Mouse (Mus musculus): ENCODE data around the gene Myadml2. TPM values are rescaled to one million over a fixed set of nuclear protein-coding genes. Genes with fewer than 3 reads are reported as not detected.

Gene Myadml2
- polyA plus RNA-seq, 2 experiments: 0.60 to 1.6 TPM

GRCm38 (mm10) chr11:120613976-120614375 is 34.0 kb downstream of the Myadml2 start:
- peaks cover 63% of the 10 kb centered on the region for H3K36me3 ChIP-seq (ENCODE audit: control insufficient read depth, insufficient read depth, low read length)
- no peak overlapping the region for H3K4me3 ChIP-seq (replicated peaks; ENCODE audit: low read length)
- H3K27me3 ChIP-seq (ENCODE audit: control insufficient read depth, insufficient read depth, low read length): peaks cover 1% of the 10 kb centered on the region
- H3K27ac ChIP-seq (replicated peaks; ENCODE audit: low read depth, low read length): no peak overlapping the region
- no peak overlapping the region for H3K4me2 ChIP-seq (replicated peaks; ENCODE audit: low read depth, low read length, severe bottlenecking)
- WGBS: 85% methylated on average over 8 of the region's 8 CpGs
- H3K9me3 ChIP-seq (ENCODE audit: control insufficient read depth, low read length): no peaks in the 10 kb centered on the region
- TF ChIP-seq POLR2A (IDR thresholded peaks at IDR 0.05; ENCODE audit: borderline replicate concordance, extremely low read depth, insufficient read depth, insufficient read length): no peak
- no peak overlapping the region for H3K9ac ChIP-seq (ENCODE audit: low read depth, low read length, severe bottlenecking)
- ATAC-seq (ENCODE audit: low FRiP score, low read depth): no peak
- H3K4me1 ChIP-seq (ENCODE audit: control insufficient read depth, insufficient read depth, low read length): peaks cover 11% of the 10 kb centered on the region
- DNase-seq (ENCODE audit: low spot score): no peak

GRCm38 (mm10) chr11:120613481-120613972 is 34.4 kb downstream of the Myadml2 start:
- peaks cover 59% of the 10 kb centered on the region for H3K36me3 ChIP-seq (ENCODE audit: control insufficient read depth, insufficient read depth, low read length)
- peaks cover 12% of the 10 kb centered on the region for H3K4me1 ChIP-seq (ENCODE audit: control insufficient read depth, insufficient read depth, low read length)
- H3K9me3 ChIP-seq (ENCODE audit: control insufficient read depth, low read length): no peaks in the 10 kb centered on the region
- peaks cover 6% of the 10 kb centered on the region for H3K27me3 ChIP-seq (ENCODE audit: control insufficient read depth, insufficient read depth, low read length)
- 90% methylated on average over 10 of the region's 10 CpGs for WGBS
- ATAC-seq (ENCODE audit: low FRiP score, low read depth): no peak
- no peak for DNase-seq (ENCODE audit: low spot score)
- no peak for TF ChIP-seq POLR2A (IDR thresholded peaks at IDR 0.05; ENCODE audit: borderline replicate concordance, extremely low read depth, insufficient read depth, insufficient read length)
- no peak overlapping the region for H3K4me2 ChIP-seq (replicated peaks; ENCODE audit: low read depth, low read length, severe bottlenecking)
- no peak overlapping the region for H3K4me3 ChIP-seq (replicated peaks; ENCODE audit: low read length)
- no peak overlapping the region for H3K9ac ChIP-seq (ENCODE audit: low read depth, low read length, severe bottlenecking)
- no peak overlapping the region for H3K27ac ChIP-seq (replicated peaks; ENCODE audit: low read depth, low read length)

- Histone ChIP-seq H3K27me3 (ENCODE audit: control insufficient read depth, insufficient read depth, low read length) (peaks cover 6% of the 10 kb centered on the region), H3K36me3 (ENCODE audit: control insufficient read depth, insufficient read depth, low read length) (peaks cover 56% of the 10 kb centered on the region), H3K4me3 (replicated peaks; ENCODE audit: low read length) (no peak overlapping the region), H3K9me3 (ENCODE audit: control insufficient read depth, low read length) (no peaks in the 10 kb centered on the region), H3K9ac (ENCODE audit: low read depth, low read length, severe bottlenecking) (no peak overlapping the region), H3K4me1 (ENCODE audit: control insufficient read depth, insufficient read depth, low read length) (peaks cover 20% of the 10 kb centered on the region), H3K27ac (replicated peaks; ENCODE audit: low read depth, low read length) (no peak overlapping the region), H3K4me2 (replicated peaks; ENCODE audit: low read depth, low read length, severe bottlenecking) (no peak overlapping the region)
- TF ChIP-seq POLR2A (IDR thresholded peaks at IDR 0.05; ENCODE audit: borderline replicate concordance, extremely low read depth, insufficient read depth, insufficient read length): no peak
- peak; percentile 46 for DNase-seq (ENCODE audit: low spot score)
- 28% methylated on average over 6 of the region's 6 CpGs for WGBS
- ATAC-seq (ENCODE audit: low FRiP score, low read depth): no peak
These were observed 35.2 kb downstream of the Myadml2 start for GRCm38 (mm10) chr11:120612763-120613162.

GRCm38 (mm10) chr11:120610477-120611046 is 37.4 kb downstream of the Myadml2 start:
- H3K36me3 ChIP-seq (ENCODE audit: control insufficient read depth, insufficient read depth, low read length): peaks cover 67% of the 10 kb centered on the region
- peaks cover 6% of the 10 kb centered on the region for H3K27me3 ChIP-seq (ENCODE audit: control insufficient read depth, insufficient read depth, low read length)
- H3K4me1 ChIP-seq (ENCODE audit: control insufficient read depth, insufficient read depth, low read length): peaks cover 9% of the 10 kb centered on the region; the same call in 1 of the 2 replicates
- no peak overlapping the region for H3K9ac ChIP-seq (ENCODE audit: low read depth, low read length, severe bottlenecking)
- no peak overlapping the region for H3K4me3 ChIP-seq (replicated peaks; ENCODE audit: low read length)
- TF ChIP-seq POLR2A (IDR thresholded peaks at IDR 0.05; ENCODE audit: borderline replicate concordance, extremely low read depth, insufficient read depth, insufficient read length): no peak
- ATAC-seq (ENCODE audit: low FRiP score, low read depth) (no peak), DNase-seq (ENCODE audit: low spot score) (no peak)
- no peaks in the 10 kb centered on the region for H3K9me3 ChIP-seq (ENCODE audit: control insufficient read depth, low read length)
- H3K27ac ChIP-seq (replicated peaks; ENCODE audit: low read depth, low read length): no peak overlapping the region
- H3K4me2 ChIP-seq (replicated peaks; ENCODE audit: low read depth, low read length, severe bottlenecking): no peak overlapping the region
- 73% methylated on average over 9 of the region's 9 CpGs for WGBS

GRCm38 (mm10) chr11:120609250-120609649 is 38.7 kb downstream of the Myadml2 start:
- Histone ChIP-seq H3K9me3 (ENCODE audit: control insufficient read depth, low read length) (no peaks in the 10 kb centered on the region), H3K4me3 (replicated peaks; ENCODE audit: low read length) (no peak overlapping the region), H3K9ac (ENCODE audit: low read depth, low read length, severe bottlenecking) (no peak overlapping the region), H3K27me3 (ENCODE audit: control insufficient read depth, insufficient read depth, low read length) (peaks cover 6% of the 10 kb centered on the region), H3K27ac (replicated peaks; ENCODE audit: low read depth, low read length) (no peak overlapping the region), H3K4me1 (ENCODE audit: control insufficient read depth, insufficient read depth, low read length) (peaks cover 9% of the 10 kb centered on the region; the same call in 1 of the 2 replicates), H3K4me2 (replicated peaks; ENCODE audit: low read depth, low read length, severe bottlenecking) (no peak overlapping the region), H3K36me3 (ENCODE audit: control insufficient read depth, insufficient read depth, low read length) (peaks cover 69% of the 10 kb centered on the region)
- WGBS: 48% methylated on average over 7 of the region's 8 CpGs
- DNase-seq (ENCODE audit: low spot score): no peak
- ATAC-seq (ENCODE audit: low FRiP score, low read depth): no peak
- no peak for TF ChIP-seq POLR2A (IDR thresholded peaks at IDR 0.05; ENCODE audit: borderline replicate concordance, extremely low read depth, insufficient read depth, insufficient read length)

Measured in limb, embryonic 14.5 days (tissue).